Mouse (Mus musculus): ENCODE measurements around the gene 9130213A22Rik.

GRCm38 (mm10) chr11:69102403-69102725 lies 20.0 kb downstream of the 9130213A22Rik start:
- TF ChIP-seq TAL1 (IDR thresholded peaks at IDR 0.05; ENCODE audit: low read length): no peak
- no peak for TF ChIP-seq GATA1 (IDR thresholded peaks at IDR 0.05; ENCODE audit: low read length)
